Mouse (Mus musculus): ENCODE results near the gene Fam189b. TPM values are rescaled to one million over a fixed set of nuclear protein-coding genes. Genes with fewer than 3 reads are reported as not detected.

Fam189b gene
- polyA plus RNA-seq, 1 experiment from 2014 or later, result 38.7 TPM

- peaks cover 31% of the 10 kb centered on the region for H3K36me3 ChIP-seq
- under 1% methylated on average over 20 of the region's 20 CpGs for WGBS
- H3K4me1 ChIP-seq (replicated peaks), result peaks cover 76% of the 10 kb centered on the region
- peaks cover 29% of the 10 kb centered on the region for H3K27me3 ChIP-seq (ENCODE audit: insufficient read depth, poor library complexity, severe bottlenecking)
- H3K27ac ChIP-seq, result peak overlapping the region; percentile 97
- H3K9me3 ChIP-seq, result no peaks in the 10 kb centered on the region
- peak overlapping the region; percentile 83 for H3K4me3 ChIP-seq
- DNase-seq (ENCODE audit: low spot score), result peak; percentile 92
Observed at GRCm38 (mm10) chr3:89228180-89228549, 45.2 kb downstream of the Fam189b start.

- peaks cover 69% of the 10 kb centered on the region for H3K4me1 ChIP-seq (replicated peaks)
- H3K36me3 ChIP-seq, result peaks cover 28% of the 10 kb centered on the region
- DNase-seq (ENCODE audit: low spot score), result no peak
- H3K9me3 ChIP-seq, result no peaks in the 10 kb centered on the region
- whole genome bisulfite sequencing, result 23% methylated on average over 10 of the region's 10 CpGs
- H3K27ac ChIP-seq, result peak within 1 kb of the TSS; percentile 97
- H3K4me3 ChIP-seq, result peak within 1 kb of the TSS; percentile 83
- peaks cover 29% of the 10 kb centered on the region for H3K27me3 ChIP-seq (ENCODE audit: insufficient read depth, poor library complexity, severe bottlenecking)
Observed at GRCm38 (mm10) chr3:89228836-89229235, 45.9 kb downstream of the Fam189b start, which contains the start of gene Muc1. Gene Muc1, plus strand, starts transcription at chr3:89229057.

GRCm38 (mm10) chr3:89229276-89229675 lies 46.3 kb downstream of the Fam189b start:
- peaks cover 27% of the 10 kb centered on the region for H3K36me3 ChIP-seq
- H3K4me1 ChIP-seq (replicated peaks), result peaks cover 65% of the 10 kb centered on the region
- 0 out of 2 replicates have a peak overlapping the region, but pooled peaks have one; percentile 83 for H3K4me3 ChIP-seq
- DNase-seq (ENCODE audit: low spot score), result no peak
- H3K27me3 ChIP-seq (ENCODE audit: insufficient read depth, poor library complexity, severe bottlenecking), result peaks cover 29% of the 10 kb centered on the region
- 65% methylated on average over 4 of the region's 4 CpGs for WGBS
- H3K9me3 ChIP-seq, result no peaks in the 10 kb centered on the region
- peak overlapping the region; percentile 97; the same call in 1 of the 2 replicates for H3K27ac ChIP-seq

GRCm38 (mm10) chr3:89230561-89230960 lies 47.6 kb downstream of the Fam189b start:
- Histone ChIP-seq H3K27ac (no peak overlapping the region), H3K9me3 (no peaks in the 10 kb centered on the region), H3K36me3 (peaks cover 27% of the 10 kb centered on the region), H3K27me3 (ENCODE audit: insufficient read depth, poor library complexity, severe bottlenecking) (peaks cover 36% of the 10 kb centered on the region), H3K4me1 (replicated peaks) (peaks cover 52% of the 10 kb centered on the region), H3K4me3 (no peak overlapping the region)
- no peak for DNase-seq (ENCODE audit: low spot score)
- WGBS, result 88% methylated on average over 2 of the region's 2 CpGs

- no peak for DNase-seq (ENCODE audit: low spot score)
- H3K4me3 ChIP-seq, result no peak overlapping the region
- no peak overlapping the region for H3K27ac ChIP-seq
- peaks cover 44% of the 10 kb centered on the region for H3K4me1 ChIP-seq (replicated peaks)
- peaks cover 36% of the 10 kb centered on the region for H3K27me3 ChIP-seq (ENCODE audit: insufficient read depth, poor library complexity, severe bottlenecking)
- H3K36me3 ChIP-seq, result peaks cover 32% of the 10 kb centered on the region
- no peaks in the 10 kb centered on the region for H3K9me3 ChIP-seq
- WGBS, result 77% methylated on average over 7 of the region's 7 CpGs
Observed at GRCm38 (mm10) chr3:89231345-89231744, 48.4 kb downstream of the Fam189b start.

- peaks cover 36% of the 10 kb centered on the region for H3K27me3 ChIP-seq (ENCODE audit: insufficient read depth, poor library complexity, severe bottlenecking)
- DNase-seq (ENCODE audit: low spot score), result no peak
- peaks cover 40% of the 10 kb centered on the region for H3K4me1 ChIP-seq (replicated peaks)
- no peaks in the 10 kb centered on the region for H3K9me3 ChIP-seq
- no peak overlapping the region for H3K4me3 ChIP-seq
- WGBS, result 74% methylated on average over 16 of the region's 16 CpGs
- H3K27ac ChIP-seq, result 0 out of 2 replicates have a peak overlapping the region, but pooled peaks have one; percentile 8
- H3K36me3 ChIP-seq, result peaks cover 37% of the 10 kb centered on the region
Observed at GRCm38 (mm10) chr3:89231772-89232275, 48.9 kb downstream of the Fam189b start.

- Histone ChIP-seq H3K4me3 (no peak overlapping the region), H3K4me1 (replicated peaks) (peaks cover 33% of the 10 kb centered on the region), H3K9me3 (no peaks in the 10 kb centered on the region), H3K27me3 (ENCODE audit: insufficient read depth, poor library complexity, severe bottlenecking) (peaks cover 36% of the 10 kb centered on the region), H3K27ac (no peak overlapping the region), H3K36me3 (peaks cover 42% of the 10 kb centered on the region)
- DNase-seq (ENCODE audit: low spot score), result no peak
- WGBS, result 70% methylated on average over 6 of the region's 6 CpGs
Observed at GRCm38 (mm10) chr3:89232614-89233013, 49.7 kb downstream of the Fam189b start.

GRCm38 (mm10) chr3:89233562-89234110 lies 50.7 kb downstream of the Fam189b start:
- WGBS, result 89% methylated on average over 14 of the region's 14 CpGs
- Histone ChIP-seq H3K9me3 (no peaks in the 10 kb centered on the region), H3K36me3 (peaks cover 53% of the 10 kb centered on the region), H3K4me1 (replicated peaks) (peaks cover 26% of the 10 kb centered on the region), H3K27me3 (ENCODE audit: insufficient read depth, poor library complexity, severe bottlenecking) (peaks cover 34% of the 10 kb centered on the region), H3K27ac (no peak overlapping the region), H3K4me3 (no peak overlapping the region)
- DNase-seq (ENCODE audit: low spot score), result no peak

GRCm38 (mm10) chr3:89236516-89236915 lies 53.6 kb downstream of the Fam189b start:
- Histone ChIP-seq H3K9me3 (no peaks in the 10 kb centered on the region), H3K36me3 (peaks cover 66% of the 10 kb centered on the region), H3K27ac (no peak overlapping the region), H3K4me3 (no peak overlapping the region), H3K4me1 (replicated peaks) (peaks cover 20% of the 10 kb centered on the region), H3K27me3 (ENCODE audit: insufficient read depth, poor library complexity, severe bottlenecking) (peaks cover 12% of the 10 kb centered on the region)
- DNase-seq (ENCODE audit: low spot score), result no peak
- 90% methylated on average over 10 of the region's 10 CpGs for WGBS

GRCm38 (mm10) chr3:89237682-89238081 lies 54.7 kb downstream of the Fam189b start:
- H3K4me1 ChIP-seq (replicated peaks), result peaks cover 17% of the 10 kb centered on the region
- peaks cover 74% of the 10 kb centered on the region for H3K36me3 ChIP-seq
- H3K27me3 ChIP-seq (ENCODE audit: insufficient read depth, poor library complexity, severe bottlenecking), result peaks cover 6% of the 10 kb centered on the region; the same call in 1 of the 2 replicates
- no peaks in the 10 kb centered on the region for H3K9me3 ChIP-seq
- DNase-seq (ENCODE audit: low spot score), result no peak
- 93% methylated on average over 21 of the region's 21 CpGs for WGBS
- no peak overlapping the region for H3K4me3 ChIP-seq
- H3K27ac ChIP-seq, result no peak overlapping the region

GRCm38 (mm10) chr3:89238494-89238893 lies 55.6 kb downstream of the Fam189b start:
- WGBS, result 71% methylated on average over 12 of the region's 12 CpGs

More at GRCm38 (mm10) chr3:89238494-89238893, 55.6 kb downstream of the Fam189b start:
- Histone ChIP-seq H3K27ac (no peak overlapping the region), H3K4me1 (replicated peaks) (peaks cover 19% of the 10 kb centered on the region), H3K36me3 (peaks cover 68% of the 10 kb centered on the region), H3K4me3 (no peak overlapping the region), H3K27me3 (ENCODE audit: insufficient read depth, poor library complexity, severe bottlenecking) (peaks cover 10% of the 10 kb centered on the region), H3K9me3 (no peaks in the 10 kb centered on the region)
- no peak for DNase-seq (ENCODE audit: low spot score)

Measured in hindbrain, embryonic 10.5 days (tissue).